Mouse (Mus musculus): Measurements from ENCODE around the gene Uhrf1. TPM values are rescaled to one million over a fixed set of nuclear protein-coding genes. Genes with fewer than 3 reads are reported as not detected.

Uhrf1 gene
- polyA plus RNA-seq, 1 experiment from 2014 or later = 51.3 TPM

- H3K9me3 ChIP-seq (replicated peaks) = no peaks in the 10 kb centered on the region
- ATAC-seq (replicated peaks; ENCODE audit: insufficient number of reproducible peaks, insufficient read depth, low FRiP score, low read depth) = peak; percentile 12; the same call in 1 of the 2 replicates
- H3K4me1 ChIP-seq (replicated peaks) = peaks cover 41% of the 10 kb centered on the region
- WGBS = 24% methylated on average over 13 of the region's 13 CpGs
- H3K27me3 ChIP-seq = no peaks in the 10 kb centered on the region
- H3K36me3 ChIP-seq = no peaks in the 10 kb centered on the region
- H3K9ac ChIP-seq = 0 out of 2 replicates have a peak overlapping the region, but pooled peaks have one; percentile 60
- peak overlapping the region; percentile 100 for H3K4me2 ChIP-seq
- H3K27ac ChIP-seq = peak overlapping the region; percentile 84
- H3K4me3 ChIP-seq = peak overlapping the region; percentile 86
These were observed 641 bp upstream of the Uhrf1 start for GRCm38 (mm10) chr17:56302363-56302996.

DNA sequence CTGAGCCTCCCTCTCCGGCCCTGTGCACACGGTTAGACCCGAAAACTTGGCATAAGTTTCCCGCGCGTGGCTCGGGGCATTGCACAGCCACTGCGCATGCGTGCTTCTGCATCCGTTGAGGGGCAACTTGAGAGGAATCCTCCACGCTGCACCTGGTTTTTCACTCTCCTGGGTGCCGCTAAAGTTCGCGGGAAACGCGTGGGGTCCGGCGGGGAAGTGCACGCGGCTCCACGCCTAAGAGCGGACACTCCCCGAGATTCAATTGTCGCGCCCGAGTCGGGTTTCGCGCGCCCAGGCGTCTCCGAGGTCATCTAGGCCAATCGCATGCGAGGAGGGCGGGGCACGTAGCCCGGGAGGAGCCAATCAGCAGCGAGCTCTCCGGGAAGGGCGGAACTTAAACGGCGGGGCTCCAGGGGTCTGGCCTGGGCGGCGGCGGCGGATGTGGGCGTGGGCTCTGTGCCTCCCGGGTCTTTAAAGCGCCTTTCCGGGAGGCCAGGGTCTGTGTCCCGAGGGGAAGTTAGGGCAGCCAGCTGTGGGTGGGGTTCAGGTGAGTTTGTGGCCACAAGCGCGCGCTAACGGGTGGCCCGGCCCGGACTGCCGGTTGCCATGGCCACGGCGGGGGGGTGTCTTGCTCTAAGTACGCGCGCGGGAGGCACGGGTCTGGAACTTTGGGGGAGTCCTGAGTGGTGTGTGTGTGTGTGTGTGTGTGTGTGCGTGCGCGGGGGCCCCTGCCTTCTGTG, 896 bp downstream of the Uhrf1 start:
- H3K9ac ChIP-seq = peak overlapping the region; percentile 70
- H3K4me2 ChIP-seq = peak overlapping the region; percentile 100
- H3K27ac ChIP-seq = peak overlapping the region; percentile 84
- H3K27me3 ChIP-seq = no peaks in the 10 kb centered on the region
- no peaks in the 10 kb centered on the region for H3K9me3 ChIP-seq (replicated peaks)
- peak overlapping the region; percentile 86 for H3K4me3 ChIP-seq
- H3K4me1 ChIP-seq (replicated peaks) = peaks cover 43% of the 10 kb centered on the region
- WGBS = under 1% methylated on average over 68 of the region's 68 CpGs
- peaks cover 9% of the 10 kb centered on the region; the same call in 1 of the 2 replicates for H3K36me3 ChIP-seq
- ATAC-seq (replicated peaks; ENCODE audit: insufficient number of reproducible peaks, insufficient read depth, low FRiP score, low read depth) = peak; percentile 90

DNA sequence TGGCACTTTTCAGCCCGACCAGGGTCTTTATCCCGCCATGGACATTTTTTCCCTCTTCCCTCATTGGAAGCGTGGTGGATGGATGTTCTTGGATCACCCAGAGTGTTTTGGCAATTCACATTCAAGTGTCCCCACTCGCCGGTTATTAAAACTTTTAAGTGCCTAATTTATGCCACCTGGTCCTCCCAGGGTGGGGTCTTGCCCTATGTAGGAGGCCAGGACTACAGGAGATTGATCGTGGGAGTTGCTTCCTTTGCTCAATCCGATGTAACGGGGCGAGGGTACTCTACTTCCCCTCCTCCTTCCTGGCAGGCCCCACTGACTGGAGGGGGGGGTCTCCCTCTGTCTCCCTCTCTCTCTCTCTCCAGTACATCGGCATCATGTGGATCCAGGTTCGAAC, 1.6 kb downstream of the Uhrf1 start:
- whole genome bisulfite sequencing = 21% methylated on average over 11 of the region's 11 CpGs
- no peaks in the 10 kb centered on the region for H3K9me3 ChIP-seq (replicated peaks)
- H3K9ac ChIP-seq = peak overlapping the region; percentile 70
- H3K27me3 ChIP-seq = no peaks in the 10 kb centered on the region
- H3K27ac ChIP-seq = no peak overlapping the region
- peak overlapping the region; percentile 100 for H3K4me2 ChIP-seq
- H3K36me3 ChIP-seq = peaks cover 16% of the 10 kb centered on the region
- peaks cover 43% of the 10 kb centered on the region for H3K4me1 ChIP-seq (replicated peaks)
- H3K4me3 ChIP-seq = peak overlapping the region; percentile 86
- ATAC-seq (replicated peaks; ENCODE audit: insufficient number of reproducible peaks, insufficient read depth, low FRiP score, low read depth) = no peak

GRCm38 (mm10) chr17:56305156-56305555, 2.0 kb downstream of the Uhrf1 start:
- peak overlapping the region; percentile 70 for H3K9ac ChIP-seq
- H3K4me3 ChIP-seq = peak overlapping the region; percentile 86
- no peak for ATAC-seq (replicated peaks; ENCODE audit: insufficient number of reproducible peaks, insufficient read depth, low FRiP score, low read depth)
- WGBS = 30% methylated on average over 9 of the region's 9 CpGs
- H3K4me1 ChIP-seq (replicated peaks) = peaks cover 43% of the 10 kb centered on the region
- no peaks in the 10 kb centered on the region for H3K9me3 ChIP-seq (replicated peaks)
- H3K4me2 ChIP-seq = peak overlapping the region; percentile 100
- H3K36me3 ChIP-seq = peaks cover 20% of the 10 kb centered on the region
- H3K27me3 ChIP-seq = no peaks in the 10 kb centered on the region
- no peak overlapping the region for H3K27ac ChIP-seq

DNA sequence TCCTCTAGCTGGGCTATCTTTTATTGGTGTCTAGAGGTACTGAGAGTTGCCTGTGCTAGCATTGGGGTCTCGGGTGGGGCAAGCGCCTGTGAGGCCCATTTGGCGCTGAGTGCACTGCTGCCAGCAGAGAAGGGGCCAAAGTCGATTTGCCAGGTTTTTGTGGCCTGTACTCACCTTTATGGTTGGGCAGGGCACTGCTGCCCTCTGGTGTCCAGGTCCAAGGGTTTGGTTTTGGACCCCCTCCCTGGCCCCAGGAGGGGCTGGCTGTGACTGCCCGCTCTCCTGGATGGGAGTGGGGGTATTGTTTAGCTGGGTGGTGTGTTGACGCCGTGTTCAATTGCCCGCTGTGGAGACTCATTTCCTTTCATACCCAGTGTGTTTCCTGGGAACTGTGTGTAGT, 2.7 kb downstream of the Uhrf1 start:
- Histone ChIP-seq H3K27ac (no peak overlapping the region), H3K9me3 (replicated peaks) (no peaks in the 10 kb centered on the region), H3K4me3 (peak overlapping the region; percentile 86), H3K4me1 (replicated peaks) (peaks cover 43% of the 10 kb centered on the region), H3K9ac (peak overlapping the region; percentile 70; the same call in 1 of the 2 replicates), H3K4me2 (peak overlapping the region; percentile 100), H3K27me3 (no peaks in the 10 kb centered on the region), H3K36me3 (peaks cover 26% of the 10 kb centered on the region)
- ATAC-seq (replicated peaks; ENCODE audit: insufficient number of reproducible peaks, insufficient read depth, low FRiP score, low read depth) = no peak
- 58% methylated on average over 8 of the region's 8 CpGs for WGBS

GRCm38 (mm10) chr17:56308088-56308487, 5.0 kb downstream of the Uhrf1 start:
- H3K36me3 ChIP-seq = peaks cover 47% of the 10 kb centered on the region

DNA sequence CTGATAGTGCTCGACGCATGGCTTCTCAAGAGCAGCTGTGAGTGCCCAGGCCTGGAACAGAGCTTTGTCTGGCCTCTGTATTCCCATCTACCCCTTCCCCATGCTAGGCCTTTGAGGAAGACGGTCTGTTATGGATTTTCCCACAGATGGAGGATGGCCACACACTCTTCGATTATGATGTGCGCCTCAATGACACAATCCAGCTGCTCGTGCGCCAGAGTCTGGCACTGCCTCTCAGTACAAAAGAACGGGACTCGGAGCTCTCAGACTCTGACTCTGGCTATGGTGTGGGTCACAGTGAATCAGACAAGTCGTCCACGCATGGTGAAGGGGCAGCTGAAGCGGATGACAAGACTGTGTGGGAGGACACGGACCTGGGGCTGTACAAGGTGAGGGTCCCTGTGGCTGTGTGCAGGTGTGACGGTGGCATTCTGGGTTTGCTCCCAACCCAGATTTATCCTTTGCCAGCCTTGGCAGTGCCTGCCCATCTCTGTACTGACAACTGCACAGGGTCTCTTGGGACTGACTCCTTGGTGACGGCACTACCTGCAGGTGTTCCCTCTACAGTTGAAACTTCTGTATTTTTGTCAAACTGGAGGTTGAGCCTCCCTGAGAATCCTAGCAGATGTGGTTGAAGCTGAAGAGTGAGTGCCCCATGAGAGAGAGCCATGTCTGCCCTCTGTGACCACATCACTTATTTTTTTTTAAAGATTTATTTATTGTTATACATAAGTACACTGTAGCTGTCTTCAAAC, 6.2 kb downstream of the Uhrf1 start:
- H3K4me1 ChIP-seq (replicated peaks) = peaks cover 25% of the 10 kb centered on the region
- WGBS = 87% methylated on average over 15 of the region's 15 CpGs
- ATAC-seq (replicated peaks; ENCODE audit: insufficient number of reproducible peaks, insufficient read depth, low FRiP score, low read depth) = no peak
- no peak overlapping the region for H3K4me3 ChIP-seq
- peaks cover 52% of the 10 kb centered on the region for H3K36me3 ChIP-seq
- no peaks in the 10 kb centered on the region for H3K9me3 ChIP-seq (replicated peaks)
- H3K27ac ChIP-seq = no peak overlapping the region
- no peaks in the 10 kb centered on the region for H3K27me3 ChIP-seq
- H3K9ac ChIP-seq = no peak overlapping the region
- H3K4me2 ChIP-seq = no peak overlapping the region

More at GRCm38 (mm10) chr17:56308088-56308487, 5.0 kb downstream of the Uhrf1 start:
- no peak overlapping the region for H3K27ac ChIP-seq
- H3K9me3 ChIP-seq (replicated peaks) = no peaks in the 10 kb centered on the region
- peaks cover 32% of the 10 kb centered on the region for H3K4me1 ChIP-seq (replicated peaks)
- 68% methylated on average over 6 of the region's 6 CpGs for WGBS
- no peak overlapping the region for H3K9ac ChIP-seq
- no peaks in the 10 kb centered on the region for H3K27me3 ChIP-seq
- no peak for ATAC-seq (replicated peaks; ENCODE audit: insufficient number of reproducible peaks, insufficient read depth, low FRiP score, low read depth)
- no peak overlapping the region for H3K4me2 ChIP-seq
- no peak overlapping the region for H3K4me3 ChIP-seq

DNA sequence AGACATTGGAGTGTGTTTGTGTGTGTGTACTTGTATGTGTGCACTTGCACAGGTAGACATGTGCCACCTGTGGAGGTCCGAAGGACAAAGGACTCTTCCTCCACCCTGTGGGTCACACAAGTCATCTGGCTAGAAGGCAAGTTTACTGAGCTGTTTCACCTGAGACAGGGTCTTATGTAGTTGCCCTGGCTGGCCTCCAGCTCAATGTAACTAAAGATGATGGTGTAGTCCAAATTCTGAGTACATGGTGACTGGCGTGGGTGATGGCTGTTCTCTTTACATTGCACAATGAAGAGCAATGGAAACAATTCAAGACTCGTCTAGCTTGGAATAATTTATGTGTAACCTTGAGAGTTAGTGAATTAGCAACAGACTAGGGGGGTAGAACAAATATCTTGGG, 21.3 kb downstream of the Uhrf1 start:
- WGBS = 79% methylated on average over 3 of the region's 3 CpGs
- H3K36me3 ChIP-seq = peaks cover 27% of the 10 kb centered on the region
- no peak overlapping the region for H3K27ac ChIP-seq
- H3K4me1 ChIP-seq (replicated peaks) = peaks cover 30% of the 10 kb centered on the region
- H3K9ac ChIP-seq = no peak overlapping the region
- H3K9me3 ChIP-seq (replicated peaks) = no peaks in the 10 kb centered on the region
- no peak overlapping the region for H3K4me3 ChIP-seq
- no peak overlapping the region for H3K4me2 ChIP-seq
- no peak for ATAC-seq (replicated peaks; ENCODE audit: insufficient number of reproducible peaks, insufficient read depth, low FRiP score, low read depth)
- H3K27me3 ChIP-seq = no peaks in the 10 kb centered on the region

- H3K9me3 ChIP-seq (replicated peaks) = no peaks in the 10 kb centered on the region
- peak; percentile 98 for ATAC-seq (replicated peaks; ENCODE audit: insufficient number of reproducible peaks, insufficient read depth, low FRiP score, low read depth)
- under 1% methylated on average over 57 of the region's 57 CpGs for WGBS
- peaks cover 39% of the 10 kb centered on the region for H3K4me1 ChIP-seq (replicated peaks)
- peaks cover 17% of the 10 kb centered on the region for H3K36me3 ChIP-seq
- peak within 1 kb of the TSS; percentile 94 for H3K9ac ChIP-seq
- no peaks in the 10 kb centered on the region for H3K27me3 ChIP-seq
- H3K4me2 ChIP-seq = peak within 1 kb of the TSS; percentile 88
- peak within 1 kb of the TSS; percentile 96 for H3K27ac ChIP-seq
- peak within 1 kb of the TSS; percentile 85 for H3K4me3 ChIP-seq
These were observed 22.5 kb downstream of the Uhrf1 start, which contains the start of gene Kdm4b for GRCm38 (mm10) chr17:56325450-56326152. TSS of gene Kdm4b (plus strand) at chr17:56326062.

GRCm38 (mm10) chr17:56326153-56327147, 23.3 kb downstream of the Uhrf1 start:
- peak; percentile 23 for ATAC-seq (replicated peaks; ENCODE audit: insufficient number of reproducible peaks, insufficient read depth, low FRiP score, low read depth)
- H3K9ac ChIP-seq = peak overlapping the region; percentile 94
- H3K27me3 ChIP-seq = no peaks in the 10 kb centered on the region
- 3% methylated on average over 67 of the region's 67 CpGs for WGBS
- H3K4me1 ChIP-seq (replicated peaks) = peaks cover 47% of the 10 kb centered on the region
- peaks cover 12% of the 10 kb centered on the region for H3K36me3 ChIP-seq
- H3K9me3 ChIP-seq (replicated peaks) = no peaks in the 10 kb centered on the region
- H3K4me2 ChIP-seq = peak overlapping the region; percentile 88
- peak overlapping the region; percentile 85 for H3K4me3 ChIP-seq
- peak overlapping the region; percentile 96 for H3K27ac ChIP-seq

Measured in heart, embryonic 15.5 days (tissue).